Mouse (Mus musculus) hindbrain, embryonic 14.5 days (tissue): ENCODE results near the gene Gpr179. TPM values are rescaled to one million over a fixed set of nuclear protein-coding genes. Genes with fewer than 3 reads are reported as not detected.

ENCODE experiments used
- ATAC-seq: fragments of 200-750 bp; cut with Nextera tagmentation; 2 replicates; pipeline ENCODE4 v1.8.0; 2017; ENCODE audit warnings: moderate number of reproducible peaks, mild to moderate bottlenecking, moderate TSS enrichment, moderate library complexity; ENCODE audit not compliant: low FRiP score
- DNase-seq: peaks from one replicate; pipeline ENCODE4 v3.0.0-alpha.2; 2015; ENCODE audit warnings: low spot score
- H3K27ac ChIP-seq: fragments of 300-500 bp; sonication (generic); 2 replicates; pipeline ENCODE4 v1.5.1; 2014; ENCODE audit warnings: mild to moderate bottlenecking, moderate library complexity
- H3K27me3 ChIP-seq: fragments of 300-500 bp; sonication (generic); 2 replicates; pipeline ENCODE4 v1.6.1; 2014; ENCODE audit warnings: mild to moderate bottlenecking, low read length, mixed read lengths; ENCODE audit not compliant: control insufficient read depth, insufficient read depth
- H3K36me3 ChIP-seq: fragments of 300-500 bp; sonication (generic); replicated peaks from 2 replicates; pipeline ENCODE4 v1.6.1; 2014; ENCODE audit not compliant: control insufficient read depth, insufficient read depth
- H3K4me1 ChIP-seq: fragments of 300-500 bp; sonication (generic); replicated peaks from 2 replicates; pipeline ENCODE4 v1.6.1; 2014; ENCODE audit warnings: antibody characterized with exemption, low read length, mixed read lengths; ENCODE audit not compliant: control insufficient read depth, insufficient read depth
- H3K4me2 ChIP-seq: fragments of 300-500 bp; sonication (generic); replicated peaks from 2 replicates; pipeline ENCODE4 v1.6.1; 2014; ENCODE audit warnings: mild to moderate bottlenecking, moderate library complexity
- H3K4me3 ChIP-seq: fragments of 300-500 bp; sonication (generic); replicated peaks from 2 replicates; pipeline ENCODE4 v1.5.1; 2014; ENCODE audit warnings: mild to moderate bottlenecking, low read length
- H3K9ac ChIP-seq: fragments of 300-500 bp; sonication (generic); 2 replicates; pipeline ENCODE4 v1.6.1; 2014
- H3K9me3 ChIP-seq: fragments of 300-500 bp; sonication (generic); 2 replicates; pipeline ENCODE4 v1.6.1; 2016; ENCODE audit warnings: low read length; ENCODE audit not compliant: control insufficient read depth
- WGBS: fragments of 180-500 bp; shearing (Covaris S2); extraction: QIAGEN DNeasy Blood & Tissue Kit; methylation state at CpG from one replicate; pipeline ENCODE4 v1.1.7; 2014; 5-methylcytosine and 5-hydroxymethylcytosine counted together
- polyA plus RNA-seq: library from polyadenylated mRNA; unstranded; fragments of >200 nt; fragmentation: Nextera tagmentation; extraction: Ambion mirVana; gene quantifications from 2 replicates; pipeline ENCODE4 v1.2.1, GENCODE M21; 2014

The Gpr179 gene
- polyA plus RNA-seq, 1 experiment from 2014 or later: 0.50 TPM

GRCm38 (mm10) chr11:97383017-97383416 is 31.1 kb upstream of the Gpr179 start:
- Histone ChIP-seq H3K4me1 (no peaks in the 10 kb centered on the region), H3K9ac (no peak overlapping the region), H3K4me2 (no peak overlapping the region), H3K9me3 (no peaks in the 10 kb centered on the region), H3K36me3 (peaks cover 79% of the 10 kb centered on the region), H3K4me3 (no peak overlapping the region), H3K27ac (no peak overlapping the region), H3K27me3 (no peaks in the 10 kb centered on the region)
- ATAC-seq (no peak), DNase-seq (no peak)
- WGBS: 94% methylated on average over 2 of the region's 2 CpGs

- Histone ChIP-seq H3K27me3 (no peaks in the 10 kb centered on the region), H3K27ac (no peak overlapping the region), H3K36me3 (peaks cover 90% of the 10 kb centered on the region), H3K9me3 (no peaks in the 10 kb centered on the region), H3K9ac (no peak overlapping the region), H3K4me2 (no peak overlapping the region), H3K4me1 (no peaks in the 10 kb centered on the region), H3K4me3 (no peak overlapping the region)
- DNase-seq (no peak), ATAC-seq (no peak)
- WGBS: 90% methylated on average over 3 of the region's 3 CpGs
These were observed 28.2 kb upstream of the Gpr179 start for GRCm38 (mm10) chr11:97380036-97380435.

DNA sequence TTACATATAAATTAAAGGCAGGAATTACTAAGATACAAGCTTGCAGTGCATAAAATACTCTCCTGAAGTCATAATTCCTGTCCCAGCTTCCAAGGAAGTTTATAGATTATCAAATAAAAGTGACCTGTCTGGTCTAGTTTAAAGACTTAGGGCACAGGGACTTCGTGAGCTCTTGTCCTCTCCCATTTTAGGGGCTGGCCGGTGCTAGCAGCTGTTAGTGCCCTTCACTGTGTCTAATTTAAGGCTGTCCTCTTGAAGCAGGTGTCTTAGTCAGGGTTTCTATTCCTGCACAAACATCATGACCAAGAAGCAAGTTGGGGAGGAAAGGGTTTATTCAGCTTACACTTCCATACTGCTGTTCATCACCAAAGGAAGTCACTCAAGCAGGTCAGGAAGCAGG is 21.5 kb upstream of the Gpr179 start:
- H3K4me1 ChIP-seq: 0 out of 2 replicates have a peak, but pooled peaks cover 11% of the 10 kb centered on the region
- H3K27ac ChIP-seq: no peak overlapping the region
- no peak overlapping the region for H3K4me2 ChIP-seq
- H3K9me3 ChIP-seq: no peaks in the 10 kb centered on the region
- WGBS: 100% methylated on average over 2 of the region's 2 CpGs
- no peak overlapping the region for H3K4me3 ChIP-seq
- no peak overlapping the region for H3K9ac ChIP-seq
- ATAC-seq: no peak
- H3K36me3 ChIP-seq: peaks cover 42% of the 10 kb centered on the region
- DNase-seq: no peak
- H3K27me3 ChIP-seq: no peaks in the 10 kb centered on the region

DNA sequence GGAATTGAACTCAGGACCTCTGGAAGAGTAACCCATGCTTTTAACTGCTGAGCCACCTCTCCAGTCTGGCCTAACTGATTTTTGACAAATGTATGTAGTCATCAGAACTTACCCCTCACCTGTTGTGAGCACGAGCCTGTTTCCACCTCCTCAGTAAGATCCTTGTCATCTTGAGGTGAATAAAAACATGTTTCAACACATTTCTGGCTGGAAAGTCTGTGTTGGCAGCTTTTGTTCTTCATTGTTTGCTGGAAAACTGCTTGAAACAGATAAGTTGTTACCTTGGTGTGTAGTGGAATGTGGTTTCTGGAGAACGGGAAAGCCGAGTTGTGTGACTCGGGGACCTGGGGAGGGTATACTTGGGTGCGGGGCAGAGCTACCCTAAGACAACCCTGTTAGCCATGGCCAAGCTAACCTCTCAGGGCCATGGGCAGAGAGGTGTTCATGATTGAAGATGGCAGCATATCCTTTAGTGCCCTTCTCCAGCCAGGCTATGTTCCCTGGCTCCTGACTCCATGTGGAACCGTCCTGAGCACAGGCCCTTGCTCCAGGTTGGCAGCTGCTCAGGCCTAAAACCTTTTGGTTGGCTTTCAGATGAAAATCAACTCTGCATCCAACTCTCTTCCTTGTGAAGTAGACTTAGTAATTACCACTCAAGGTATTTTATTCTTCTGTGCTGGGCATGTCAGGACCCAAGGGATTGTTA is 20.4 kb upstream of the Gpr179 start:
- Histone ChIP-seq H3K4me3 (no peak overlapping the region), H3K9me3 (no peaks in the 10 kb centered on the region), H3K4me1 (0 out of 2 replicates have a peak, but pooled peaks cover 11% of the 10 kb centered on the region), H3K9ac (no peak overlapping the region), H3K36me3 (peaks cover 31% of the 10 kb centered on the region), H3K27me3 (no peaks in the 10 kb centered on the region), H3K27ac (no peak overlapping the region), H3K4me2 (no peak overlapping the region)
- DNase-seq (no peak), ATAC-seq (no peak)
- 87% methylated on average over 6 of the region's 6 CpGs for WGBS

DNA sequence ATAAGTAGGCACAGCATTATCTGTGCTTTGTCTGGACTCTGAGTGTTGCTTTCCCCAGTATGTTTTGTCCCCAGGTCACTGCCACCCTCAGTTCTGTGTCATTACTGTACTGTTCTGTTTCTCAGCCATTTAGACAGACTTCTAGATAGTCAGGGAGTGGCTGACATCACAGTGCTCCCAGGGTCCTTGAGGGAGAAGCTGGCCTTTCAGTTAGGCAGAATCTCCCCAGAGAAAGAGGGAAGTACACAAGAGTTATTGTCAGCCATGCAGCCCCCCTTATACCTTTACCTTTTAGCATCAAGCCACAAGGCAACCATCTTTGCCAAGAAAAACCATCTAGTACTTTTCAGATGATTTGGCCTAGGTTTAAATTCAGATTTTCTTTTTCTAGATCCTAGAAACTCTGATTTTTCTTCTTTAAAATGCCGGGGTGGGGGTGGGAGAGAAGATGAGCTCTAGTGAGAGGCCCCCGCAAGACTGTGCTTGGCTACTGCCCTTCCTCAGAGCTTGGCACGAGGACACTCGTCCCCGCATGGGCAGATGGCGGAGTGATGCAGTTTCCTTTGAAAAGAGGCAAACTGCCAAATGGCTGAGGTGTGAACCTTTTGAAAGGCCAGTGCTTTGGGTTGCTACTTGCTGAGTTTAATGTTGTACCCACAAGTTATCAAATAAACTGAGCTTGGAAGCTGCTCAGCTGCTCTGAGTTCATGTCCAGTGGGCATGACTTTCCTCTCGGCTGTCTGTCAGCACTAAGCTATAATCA is 18.6 kb upstream of the Gpr179 start:
- Histone ChIP-seq H3K4me3 (no peak overlapping the region), H3K36me3 (peaks cover 14% of the 10 kb centered on the region), H3K9me3 (no peaks in the 10 kb centered on the region), H3K27me3 (no peaks in the 10 kb centered on the region), H3K4me1 (peaks cover 21% of the 10 kb centered on the region), H3K27ac (no peak overlapping the region), H3K9ac (no peak overlapping the region), H3K4me2 (no peak overlapping the region)
- ATAC-seq (no peak), DNase-seq (no peak)
- WGBS: 55% methylated on average over 7 of the region's 7 CpGs

- peaks cover 41% of the 10 kb centered on the region for H3K4me1 ChIP-seq
- ATAC-seq: no peak
- H3K27ac ChIP-seq: no peak overlapping the region
- no peak overlapping the region for H3K9ac ChIP-seq
- no peak for DNase-seq
- no peaks in the 10 kb centered on the region for H3K27me3 ChIP-seq
- H3K4me3 ChIP-seq: no peak overlapping the region
- H3K36me3 ChIP-seq: no peaks in the 10 kb centered on the region; the same call in 1 of the 2 replicates
- WGBS: 84% methylated on average over 5 of the region's 5 CpGs
- no peak overlapping the region for H3K4me2 ChIP-seq
- H3K9me3 ChIP-seq: no peaks in the 10 kb centered on the region
These were observed 16.6 kb upstream of the Gpr179 start for GRCm38 (mm10) chr11:97368501-97368900.

GRCm38 (mm10) chr11:97365556-97365955 is 13.7 kb upstream of the Gpr179 start:
- whole genome bisulfite sequencing: 65% methylated on average over 1 of the region's 1 CpGs
- Histone ChIP-seq H3K27ac (no peak overlapping the region), H3K4me3 (peak overlapping the region; percentile 100), H3K4me2 (peak overlapping the region; percentile 98), H3K27me3 (no peaks in the 10 kb centered on the region), H3K36me3 (no peaks in the 10 kb centered on the region; the same call in 1 of the 2 replicates), H3K9ac (peak overlapping the region; percentile 96), H3K9me3 (no peaks in the 10 kb centered on the region), H3K4me1 (peaks cover 37% of the 10 kb centered on the region)
- no peak for DNase-seq
- no peak for ATAC-seq

DNA sequence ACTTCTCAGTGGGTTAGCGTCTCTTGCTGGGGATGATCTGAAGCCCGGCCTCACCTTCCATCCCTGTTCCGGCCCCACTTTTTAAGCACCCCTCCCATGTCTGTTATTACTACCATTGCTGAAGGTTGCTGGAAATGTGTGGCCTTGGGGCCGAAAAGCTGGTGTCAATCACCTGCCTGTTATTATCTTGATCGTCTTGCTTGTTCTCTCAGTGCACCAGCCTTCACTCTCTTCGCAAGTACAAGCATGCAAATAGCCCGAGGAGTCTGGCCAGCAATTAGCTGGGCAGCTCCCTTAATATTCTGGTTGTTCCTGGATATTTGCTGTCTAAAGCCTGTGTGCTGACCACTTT is 11.7 kb upstream of the Gpr179 start:
- WGBS: 1% methylated on average over 7 of the region's 7 CpGs
- DNase-seq (no peak), ATAC-seq (no peak)
- peak overlapping the region; percentile 100 for H3K4me3 ChIP-seq
- H3K4me1 ChIP-seq: peaks cover 30% of the 10 kb centered on the region
- H3K4me2 ChIP-seq: peak overlapping the region; percentile 98
- no peaks in the 10 kb centered on the region for H3K9me3 ChIP-seq
- H3K9ac ChIP-seq: peak overlapping the region; percentile 96
- H3K27me3 ChIP-seq: no peaks in the 10 kb centered on the region
- no peaks in the 10 kb centered on the region; the same call in 1 of the 2 replicates for H3K36me3 ChIP-seq
- no peak overlapping the region; the same call in 1 of the 2 replicates for H3K27ac ChIP-seq

GRCm38 (mm10) chr11:97362943-97363643 is 11.2 kb upstream of the Gpr179 start:
- DNase-seq: no peak

More at GRCm38 (mm10) chr11:97362943-97363643, 11.2 kb upstream of the Gpr179 start:
- H3K9me3 ChIP-seq: no peaks in the 10 kb centered on the region
- peak overlapping the region; percentile 98 for H3K4me2 ChIP-seq
- ATAC-seq: no peak
- H3K36me3 ChIP-seq: no peaks in the 10 kb centered on the region; the same call in 1 of the 2 replicates
- H3K4me3 ChIP-seq: peak overlapping the region; percentile 100
- H3K4me1 ChIP-seq: peaks cover 30% of the 10 kb centered on the region
- H3K27ac ChIP-seq: peak overlapping the region; percentile 89
- under 1% methylated on average over 47 of the region's 49 CpGs for WGBS
- peak overlapping the region; percentile 96 for H3K9ac ChIP-seq
- H3K27me3 ChIP-seq: no peaks in the 10 kb centered on the region
